Mouse (Mus musculus) 3T3-L1 (cell line): ENCODE measurements around the gene Palmd.

Experiments used
- DNase-seq: peaks from one replicate; pipeline ENCODE4 v3.0.0-alpha.2; 2015; ENCODE audit warnings: low read depth, low spot score

Palmd gene

DNA sequence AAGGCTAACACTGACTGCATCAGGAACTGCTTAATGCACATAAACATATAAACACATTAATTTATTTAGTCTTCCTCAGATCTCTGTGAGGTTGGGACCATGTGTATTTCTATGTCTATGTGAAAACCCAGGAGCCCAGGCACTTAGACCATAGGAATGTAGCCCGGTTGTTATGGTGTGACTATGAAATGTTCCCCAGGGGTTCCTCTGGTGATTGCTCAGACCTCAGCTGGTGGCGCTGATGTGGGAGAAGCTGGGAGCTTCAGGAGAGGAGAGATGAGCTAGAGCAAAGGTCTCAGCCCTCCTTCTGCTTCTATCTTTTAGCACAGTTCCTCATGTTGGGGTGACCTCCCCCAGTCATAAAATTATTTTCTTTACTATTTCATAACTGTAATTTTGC lies 8.4 kb downstream of the Palmd start:
- peak; percentile 78 for DNase-seq

DNA sequence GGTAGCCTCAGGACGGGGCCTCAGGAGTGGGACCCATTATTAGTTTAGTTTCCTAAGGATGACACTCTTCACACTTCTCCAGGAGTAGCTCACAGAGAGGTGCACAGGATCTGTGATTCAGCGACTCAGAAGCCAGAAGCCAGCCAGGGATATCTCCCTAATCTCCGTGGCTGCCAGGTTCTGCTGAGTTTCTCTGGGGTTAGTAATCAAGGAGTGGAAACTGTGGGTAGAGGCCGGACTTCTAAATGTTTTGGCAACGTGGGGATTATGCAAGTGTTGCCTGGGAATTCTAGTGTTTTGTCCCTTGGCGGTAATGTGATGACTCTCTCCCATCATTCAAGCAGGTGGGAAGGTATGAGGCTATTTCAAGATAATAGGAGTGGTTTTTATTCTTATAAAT lies 13.7 kb downstream of the Palmd start:
- DNase-seq: peak; percentile 80

GRCm38 (mm10) chr3:116953366-116953765 lies 15.4 kb downstream of the Palmd start:
- DNase-seq: no peak

- no peak for DNase-seq
These were observed 16.4 kb downstream of the Palmd start for GRCm38 (mm10) chr3:116952242-116952899.

DNA sequence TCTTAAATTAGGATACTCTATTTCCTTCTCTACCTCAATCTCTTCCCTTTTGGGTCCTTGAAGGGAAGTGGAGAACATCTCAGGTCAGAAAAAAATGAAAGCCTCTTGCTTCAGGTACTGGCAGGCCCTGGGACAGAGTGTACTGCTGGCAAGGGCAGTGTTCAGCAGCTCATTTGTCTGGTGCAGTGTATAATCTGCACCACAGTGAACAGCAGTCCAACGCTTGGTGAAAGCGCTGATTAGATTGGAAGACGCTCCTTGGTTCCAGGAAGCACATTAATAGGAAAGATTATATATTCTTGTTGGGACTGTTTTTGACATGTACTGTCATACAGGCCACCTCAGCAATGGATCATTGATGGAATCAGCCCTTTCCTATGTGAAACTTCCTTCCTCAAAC lies 17.3 kb downstream of the Palmd start:
- DNase-seq: peak; percentile 21

DNA sequence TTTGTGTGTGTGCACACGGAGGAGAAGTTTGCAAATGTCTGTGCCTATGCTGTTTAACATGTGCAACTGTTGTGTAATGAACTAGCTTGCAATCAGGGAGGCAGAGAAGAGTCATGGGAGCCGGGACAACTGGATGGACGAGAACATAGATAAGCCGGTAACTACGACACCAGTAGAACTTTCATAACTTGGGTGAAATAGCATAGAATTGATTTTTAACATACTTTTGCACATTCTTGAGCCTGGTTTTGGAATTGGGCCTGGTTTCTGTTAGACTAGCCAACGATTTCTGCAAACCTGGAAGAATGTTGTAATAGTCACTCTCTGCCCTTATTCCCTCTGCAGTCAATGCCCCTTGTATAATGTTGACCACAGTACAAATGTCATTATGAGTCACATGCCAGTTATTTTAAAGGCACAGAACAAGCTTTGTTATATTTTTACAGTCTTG lies 18.1 kb downstream of the Palmd start:
- peak; percentile 97 for DNase-seq

DNA sequence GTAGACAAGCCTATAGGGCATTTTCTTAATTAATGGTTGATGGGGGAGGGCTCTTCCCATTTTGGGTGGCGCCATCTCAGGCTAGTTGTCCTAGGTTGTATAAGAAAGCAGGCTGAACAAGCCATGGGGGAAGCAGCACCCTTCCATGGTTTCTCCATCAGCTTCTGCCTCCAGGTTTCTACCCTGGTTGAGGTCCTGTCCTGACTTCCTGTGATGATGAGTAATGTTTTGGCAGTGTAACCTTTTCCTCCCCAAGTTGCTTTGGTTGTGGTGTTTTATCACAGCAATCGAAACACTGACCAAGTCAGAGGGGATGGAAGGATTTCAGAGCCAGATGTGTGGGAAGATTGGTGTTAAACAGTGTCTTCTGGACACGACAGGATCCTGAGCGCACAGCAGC lies 22.3 kb downstream of the Palmd start:
- peak; percentile 67 for DNase-seq

DNA sequence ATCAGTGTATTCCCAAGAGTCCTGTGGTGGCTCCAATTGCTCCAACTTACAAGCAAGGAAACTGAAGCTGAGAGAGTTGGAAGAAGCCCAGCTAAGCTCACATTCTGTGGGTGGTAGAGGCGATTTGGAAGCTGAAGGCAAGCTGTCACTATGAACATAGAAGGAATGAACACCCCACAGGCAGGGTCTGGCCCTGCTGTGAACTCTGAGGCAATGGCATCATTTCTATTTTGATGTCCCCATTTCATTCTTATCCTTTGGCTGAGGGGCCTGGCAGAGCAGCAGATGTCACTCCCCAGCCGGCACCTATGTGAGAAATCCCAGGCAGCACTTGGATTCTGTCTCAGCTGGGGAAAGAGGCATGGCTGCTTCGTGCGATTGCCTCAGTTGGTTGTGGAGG lies 25.4 kb downstream of the Palmd start:
- no peak for DNase-seq

- DNase-seq: peak; percentile 31
These were observed 26.0 kb downstream of the Palmd start for GRCm38 (mm10) chr3:116942751-116943150.

- DNase-seq: no peak
These were observed 27.1 kb downstream of the Palmd start for GRCm38 (mm10) chr3:116941559-116942117.

GRCm38 (mm10) chr3:116940804-116941558 lies 27.8 kb downstream of the Palmd start:
- DNase-seq: no peak

- DNase-seq: no peak
These were observed 31.7 kb downstream of the Palmd start for GRCm38 (mm10) chr3:116936934-116937691.

GRCm38 (mm10) chr3:116933158-116933557 lies 35.6 kb downstream of the Palmd start:
- DNase-seq: no peak

- no peak for DNase-seq
These were observed 39.8 kb downstream of the Palmd start for GRCm38 (mm10) chr3:116928994-116929393.

DNA sequence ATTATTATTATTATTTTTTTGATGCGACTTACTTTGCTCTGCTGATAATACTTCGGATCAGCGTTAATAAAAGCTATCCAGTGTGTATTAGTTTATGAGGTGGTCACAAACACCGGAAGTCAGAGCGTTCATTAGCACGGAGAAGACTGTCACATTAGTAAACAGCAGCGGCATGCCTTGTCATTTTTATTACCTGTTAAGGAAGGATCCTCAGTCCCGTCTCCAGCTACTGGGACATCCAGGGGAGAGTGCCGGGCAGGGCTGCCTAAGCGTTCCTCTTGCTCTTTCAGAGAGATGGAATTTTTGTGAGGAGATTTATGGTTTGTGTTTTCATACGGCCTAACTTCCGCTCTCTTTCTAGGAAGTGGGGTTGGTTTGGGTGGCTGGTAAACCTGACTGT lies 45.7 kb downstream of the Palmd start:
- DNase-seq: no peak

DNA sequence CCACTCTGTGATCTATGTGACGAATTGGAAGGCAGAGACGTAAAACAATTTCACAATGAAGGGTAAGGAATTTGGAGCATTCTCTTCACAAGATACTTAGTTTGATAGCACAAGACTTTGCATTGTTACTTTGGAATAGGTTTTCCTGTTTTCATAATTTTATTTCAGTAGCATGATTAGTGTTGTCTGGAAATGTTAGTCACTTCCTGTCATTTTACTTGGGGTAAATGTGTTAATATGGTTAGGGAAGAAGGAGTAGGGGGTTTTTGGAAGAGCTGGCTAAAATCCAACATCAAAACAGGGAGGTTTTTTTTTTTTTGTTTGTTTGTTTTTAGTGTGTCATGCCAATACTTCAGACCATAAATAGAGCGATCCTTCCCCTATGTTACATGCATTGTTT lies 47.3 kb downstream of the Palmd start:
- DNase-seq: no peak

DNA sequence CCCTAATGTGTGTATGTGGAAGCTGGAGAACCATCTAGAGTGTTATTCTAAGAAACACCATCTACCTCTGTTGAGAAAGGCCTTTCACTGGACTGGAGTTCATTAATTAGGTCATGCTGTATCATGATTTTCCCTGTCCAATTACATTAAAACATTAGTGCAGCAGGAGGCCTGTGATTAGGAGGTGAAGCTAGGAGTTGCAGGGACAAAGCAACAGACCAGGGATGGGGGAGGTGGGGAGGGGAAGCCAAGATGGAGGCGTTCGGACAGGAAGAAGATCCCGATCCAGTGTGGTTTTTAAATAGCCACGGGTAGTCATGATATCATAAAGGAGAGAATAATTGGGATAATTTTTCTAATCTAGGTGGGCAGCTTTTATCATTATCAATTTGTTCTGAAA lies 51.8 kb downstream of the Palmd start:
- no peak for DNase-seq

- peak; percentile 20 for DNase-seq
These were observed 53.9 kb downstream of the Palmd start for GRCm38 (mm10) chr3:116914931-116915330.

DNA sequence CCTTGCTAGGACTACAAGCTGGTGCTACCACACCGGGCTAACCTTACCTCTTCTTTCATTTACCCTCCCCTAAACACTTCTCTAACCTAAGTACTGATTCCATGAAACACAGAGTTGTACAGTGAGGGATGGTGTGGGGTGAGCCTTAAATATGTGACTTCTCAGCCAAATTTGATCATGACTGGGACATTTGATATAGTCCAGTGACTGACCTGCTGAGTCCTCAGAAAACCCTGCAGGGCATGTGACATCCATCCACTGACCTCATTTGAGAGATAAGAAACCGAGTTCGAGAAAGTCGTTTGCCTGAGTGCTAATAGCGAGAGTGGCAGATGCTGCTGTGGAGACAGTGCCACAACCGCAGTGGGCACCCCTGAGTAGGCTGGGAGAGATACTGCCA lies 54.4 kb downstream of the Palmd start:
- DNase-seq: no peak

- DNase-seq: peak; percentile 11
These were observed 62.2 kb downstream of the Palmd start for GRCm38 (mm10) chr3:116906596-116906995.

DNA sequence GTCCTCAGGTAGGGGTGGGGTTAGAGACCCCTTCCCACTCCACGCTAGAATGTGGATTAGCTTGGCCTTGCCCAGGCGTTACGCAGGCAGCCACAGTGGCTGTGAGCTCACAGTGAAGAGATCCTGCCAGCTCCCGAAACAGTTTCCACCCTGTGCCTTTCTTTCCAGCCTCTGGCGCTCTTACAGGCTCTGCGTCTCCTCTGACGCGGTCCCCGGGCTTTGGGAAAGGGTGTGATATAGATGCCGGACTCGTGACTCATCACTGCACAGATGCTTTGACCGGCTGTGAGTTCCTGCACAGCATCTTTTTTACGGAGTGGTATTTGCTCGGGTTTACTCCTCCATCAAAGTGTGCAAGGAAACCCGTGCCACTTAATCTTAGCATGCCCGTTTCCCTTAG lies 62.9 kb downstream of the Palmd start:
- peak; percentile 99 for DNase-seq

- peak; percentile 93 for DNase-seq
These were observed 64.6 kb downstream of the Palmd start for GRCm38 (mm10) chr3:116904158-116904557.
